8 mouse cellular contexts compared by ENCODE assay signal in genomic region chr9:20887704-20888385, GRCm38 (mm10). TPM values are rescaled to one million over a fixed set of nuclear protein-coding genes. Genes with fewer than 3 reads are reported as not detected.
DNase-seq lines count a peak whose midpoint lies in the region; ATAC-seq lines count a peak whose summit lies in the region.

Ppan (plus strand) TSS chr9:20888175.

- peaks cover 36% of the 10 kb centered on the region for H3K36me3 ChIP-seq in forebrain, embryonic 14.5 days (ENCODE audit: control insufficient read depth, insufficient read depth, low read length)
- peaks cover 36% of the 10 kb centered on the region for H3K36me3 ChIP-seq in neural tube, embryonic 15.5 days

- DNase-seq in ES-CJ7 (ENCODE audit: low read depth, low spot score): peak; percentile 97
- peak; percentile 94 for DNase-seq in cerebellum, adult 11 months
- DNase-seq in forebrain, embryonic 14.5 days (ENCODE audit: low spot score): peak; percentile 98
- DNase-seq in heart, postnatal 14 days: peak; percentile 93 to 96
- DNase-seq in layer of hippocampus, adult 11-12 months (ENCODE audit: low spot score): peak; percentile 96
- DNase-seq in lung, adult 18-20 months: peak; percentile 96
- DNase-seq in testis, postnatal 14 days (ENCODE audit: low spot score): peak; percentile 95

- no peaks in the 10 kb centered on the region for H3K9me3 ChIP-seq in forebrain, embryonic 14.5 days (replicated peaks; ENCODE audit: control insufficient read depth, low read length)
- no peaks in the 10 kb centered on the region for H3K9me3 ChIP-seq in neural tube, embryonic 15.5 days (replicated peaks)

- H3K27me3 ChIP-seq in forebrain, embryonic 14.5 days (replicated peaks; ENCODE audit: control insufficient read depth, insufficient read depth, low read length): no peaks in the 10 kb centered on the region
- no peaks in the 10 kb centered on the region for H3K27me3 ChIP-seq in neural tube, embryonic 15.5 days (replicated peaks)

- peak within 1 kb of the TSS; percentile 86 for H3K4me3 ChIP-seq in forebrain, embryonic 14.5 days (ENCODE audit: low read depth, low read length)
- H3K4me3 ChIP-seq in neural tube, embryonic 15.5 days (replicated peaks): peak within 1 kb of the TSS; percentile 94

- peak within 1 kb of the TSS; percentile 92 for H3K4me2 ChIP-seq in forebrain, embryonic 14.5 days (ENCODE audit: low read length)
- H3K4me2 ChIP-seq in neural tube, embryonic 15.5 days: peak within 1 kb of the TSS; percentile 84

- WGBS in forebrain, embryonic 14.5 days: under 1% methylated on average over 41 of the region's 43 CpGs
- WGBS in neural tube, embryonic 15.5 days: under 1% methylated on average over 43 of the region's 43 CpGs

- H3K4me1 ChIP-seq in forebrain, embryonic 14.5 days (ENCODE audit: control insufficient read depth, insufficient read depth, low read length): no peaks in the 10 kb centered on the region
- H3K4me1 ChIP-seq in neural tube, embryonic 15.5 days: peaks cover 20% of the 10 kb centered on the region

- intact Hi-C loops in heart, postnatal 14 days (cut with DNase I): no loop called here

- peak within 1 kb of the TSS; percentile 82 for H3K9ac ChIP-seq in forebrain, embryonic 14.5 days (ENCODE audit: low read length)
- peak within 1 kb of the TSS; percentile 75 for H3K9ac ChIP-seq in neural tube, embryonic 15.5 days (replicated peaks)

- ATAC-seq in forebrain, embryonic 14.5 days: peak; percentile 98
- peak; percentile 96 for ATAC-seq in neural tube, embryonic 15.5 days (ENCODE audit: low FRiP score)

- H3K27ac ChIP-seq in forebrain, embryonic 14.5 days (ENCODE audit: low read depth, low read length): peak within 1 kb of the TSS; percentile 91
- peak within 1 kb of the TSS; percentile 94 for H3K27ac ChIP-seq in neural tube, embryonic 15.5 days (replicated peaks)

RNA-seq across cellular contexts. Expression of gene Ppan, which starts in this region (rescaled TPM):
- polyA plus RNA-seq in forebrain, embryonic 14.5 days (2014; fragmentation: Nextera tagmentation; extraction: Ambion mirVana): 44.1 and 49.6 TPM in 2 replicates
- total RNA-seq in heart, postnatal 14 days (2021): 1 to 10 TPM; 7.2 to 9.3 TPM
- polyA plus RNA-seq in neural tube, embryonic 15.5 days (2015; fragmentation: Nextera tagmentation; extraction: Ambion mirVana): 49.7 and 57.3 TPM in 2 replicates

Comparison
In these comparisons a context has a peak if more than half of its experiments do, and no peak if none do; other contexts are left out.
1. Peak in every context shown above with its lines: DNase-seq, ATAC-seq, H3K4me3 ChIP-seq and H3K27ac ChIP-seq.